Comparison of ENCODE assay signal across 8 mouse cellular contexts in genomic region chr9:62812216-62813049, GRCm38 (mm10). TPM values are rescaled to one million over a fixed set of nuclear protein-coding genes. Genes with fewer than 3 reads are reported as not detected.
DNase-seq lines count a peak whose midpoint lies in the region; ATAC-seq lines count a peak whose summit lies in the region.

No protein-coding gene starts in this region.

- no peaks in the 10 kb centered on the region for H3K9me3 ChIP-seq in kidney, embryonic 14.5 days (ENCODE audit: control insufficient read depth, low read length)
- H3K9me3 ChIP-seq in forebrain, embryonic 15.5 days: no peaks in the 10 kb centered on the region

- H3K4me2 ChIP-seq in kidney, embryonic 14.5 days (replicated peaks; ENCODE audit: low read depth, low read length): peak overlapping the region; percentile 77
- peak overlapping the region; percentile 73 for H3K4me2 ChIP-seq in forebrain, embryonic 15.5 days (replicated peaks)

- H3K27ac ChIP-seq in kidney, embryonic 14.5 days (ENCODE audit: low read depth, low read length): peak overlapping the region; percentile 95
- H3K27ac ChIP-seq in forebrain, embryonic 15.5 days (replicated peaks): peak overlapping the region; percentile 98

- H3K27me3 ChIP-seq in kidney, embryonic 14.5 days (ENCODE audit: control insufficient read depth, insufficient read depth, low read length): no peaks in the 10 kb centered on the region
- H3K27me3 ChIP-seq in forebrain, embryonic 15.5 days: no peaks in the 10 kb centered on the region

- no peak for DNase-seq in kidney, postnatal 36 days
- peak; percentile 63 for DNase-seq in R1 (ENCODE audit: low read depth, low spot score)
- DNase-seq in adrenal gland, adult 8-10 months: no peak
- no peak for DNase-seq in spleen, adult 18-20 months
- DNase-seq in testis, postnatal 10 days (ENCODE audit: low spot score): no peak

- ATAC-seq in kidney, embryonic 14.5 days (ENCODE audit: low FRiP score, low TSS enrichment): no peak; the same call in 1 of the 2 replicates
- peak; percentile 36; the same call in 1 of the 2 replicates for ATAC-seq in forebrain, embryonic 15.5 days (replicated peaks)
- 0 out of 2 replicates have a peak, but pooled peaks have one; percentile 2 for ATAC-seq in megakaryocyte, adult 5-6 weeks (ENCODE audit: poor library complexity, severe bottlenecking)

- H3K36me3 ChIP-seq in kidney, embryonic 14.5 days (ENCODE audit: control insufficient read depth, insufficient read depth, low read length): no peaks in the 10 kb centered on the region
- H3K36me3 ChIP-seq in forebrain, embryonic 15.5 days: no peaks in the 10 kb centered on the region

- H3K4me1 ChIP-seq in kidney, embryonic 14.5 days (ENCODE audit: control insufficient read depth, insufficient read depth, low read length): peaks cover 8% of the 10 kb centered on the region
- peaks cover 39% of the 10 kb centered on the region for H3K4me1 ChIP-seq in forebrain, embryonic 15.5 days

- H3K9ac ChIP-seq in kidney, embryonic 14.5 days (ENCODE audit: low read depth, low read length): peak overlapping the region; percentile 97
- peak overlapping the region; percentile 98 for H3K9ac ChIP-seq in forebrain, embryonic 15.5 days (replicated peaks)

- peak overlapping the region; percentile 98 for H3K4me3 ChIP-seq in kidney, embryonic 14.5 days (ENCODE audit: low read length)
- H3K4me3 ChIP-seq in forebrain, embryonic 15.5 days: peak overlapping the region; percentile 99

- 17% methylated on average over 14 of the region's 14 CpGs for WGBS in kidney, embryonic 14.5 days
- 8% methylated on average over 14 of the region's 14 CpGs for WGBS in forebrain, embryonic 15.5 days

RNA-seq across cellular contexts. Expression of gene Fem1b, which starts 0.7 kb away (rescaled TPM):
- polyA plus RNA-seq in kidney, embryonic 14.5 days (2014; fragmentation: Nextera tagmentation; extraction: Ambion mirVana): 20.8 and 38.2 TPM in 2 replicates
- 44.1 and 49.0 TPM in 2 replicates for polyA plus RNA-seq in forebrain, embryonic 15.5 days (2015; fragmentation: Nextera tagmentation; extraction: Ambion mirVana)
- 14.9 and 15.2 TPM in 2 replicates for total RNA-seq in megakaryocyte, adult 5-6 weeks (2015)
- total RNA-seq in megakaryocyte, adult 5-6 weeks (2017): 29.3 and 31.6 TPM in 2 replicates
- 10 to 100 TPM; 32.0 to 39.4 (median 37.7) TPM for total RNA-seq in adrenal gland, adult 8-10 months (2022)

RNA-seq across cellular contexts. Expression of gene Cln6, which starts 26.2 kb away (rescaled TPM):
- polyA plus RNA-seq in kidney, embryonic 14.5 days (2014; fragmentation: Nextera tagmentation; extraction: Ambion mirVana): 21.7 and 28.2 TPM in 2 replicates
- 5.4 and 5.9 TPM in 2 replicates for polyA plus RNA-seq in forebrain, embryonic 15.5 days (2015; fragmentation: Nextera tagmentation; extraction: Ambion mirVana)
- 38.1 and 51.5 TPM in 2 replicates for total RNA-seq in megakaryocyte, adult 5-6 weeks (2015)
- total RNA-seq in megakaryocyte, adult 5-6 weeks (2017): 24.7 and 27.3 TPM in 2 replicates
- 10 to 100 TPM; 19.4 to 28.7 (median 23.5) TPM for total RNA-seq in adrenal gland, adult 8-10 months (2022)

RNA-seq across cellular contexts. Expression of gene Calml4, which starts 45.4 kb away (rescaled TPM):
- 59.7 and 72.0 TPM in 2 replicates for polyA plus RNA-seq in kidney, embryonic 14.5 days (2014; fragmentation: Nextera tagmentation; extraction: Ambion mirVana)
- 6.3 and 12.5 TPM in 2 replicates for polyA plus RNA-seq in forebrain, embryonic 15.5 days (2015; fragmentation: Nextera tagmentation; extraction: Ambion mirVana)
- total RNA-seq in megakaryocyte, adult 5-6 weeks (2015): not detected in 2 replicates
- 1.2 TPM in 1 of 2 replicates, not detected in the other for total RNA-seq in megakaryocyte, adult 5-6 weeks (2017)
- total RNA-seq in adrenal gland, adult 8-10 months (2022): 10 to 100 TPM in 2 of 4 experiments, 1 to 10 TPM in 2; 7.4 to 13.6 (median 10.6) TPM
